Mouse (Mus musculus): ENCODE data around the gene Gm867.

The Gm867 gene

GRCm38 (mm10) chr10:75897373-75897772 lies 43.1 kb downstream of the Gm867 start:
- in situ Hi-C loops (cut with MboI), result loop anchor here (5.0 kb wide), 1 partner anchor 50 kb away; no protein-coding TSS in a partner anchor

GRCm38 (mm10) chr10:75896208-75896607 lies 44.3 kb downstream of the Gm867 start:
- in situ Hi-C loops (cut with MboI), result loop anchor here (5.0 kb wide), 1 partner anchor 51 kb away; no protein-coding TSS in a partner anchor

GRCm38 (mm10) chr10:75895730-75896129 lies 44.7 kb downstream of the Gm867 start:
- in situ Hi-C loops (cut with MboI), result loop anchor here (5.0 kb wide), 1 partner anchor 52 kb away; no protein-coding TSS in a partner anchor

- in situ Hi-C loops (cut with MboI), result no loop called here
Measured at GRCm38 (mm10) chr10:75894601-75895000, 45.9 kb downstream of the Gm867 start.

GRCm38 (mm10) chr10:75893089-75893750 lies 47.3 kb downstream of the Gm867 start, which contains the start of gene Derl3:
Gene Derl3 (plus strand): TSS chr10:75893413.
- in situ Hi-C loops (cut with MboI), result no loop called here

- in situ Hi-C loops (cut with MboI), result no loop called here
Measured at GRCm38 (mm10) chr10:75889406-75890153, 50.9 kb downstream of the Gm867 start.
